Mouse (Mus musculus) forebrain, embryonic 15.5 days (tissue): ENCODE results near the gene Ahcyl2. TPM values are rescaled to one million over a fixed set of nuclear protein-coding genes. Genes with fewer than 3 reads are reported as not detected.
A peak's percentile ranks its signal among the peaks of the same experiment; 100 is the strongest.

Source experiments
- ATAC-seq: fragments of 200-750 bp; cut with Nextera tagmentation; replicated peaks from 2 replicates; pipeline ENCODE4 v1.8.0; 2017; ENCODE audit warnings: mild to moderate bottlenecking, moderate TSS enrichment, moderate library complexity
- H3K27ac ChIP-seq: fragments of 300-500 bp; sonication (generic); replicated peaks from 2 replicates; pipeline ENCODE4 v1.5.1; 2015; ENCODE audit warnings: mild to moderate bottlenecking, inconsistent platforms
- H3K27me3 ChIP-seq: fragments of 300-500 bp; sonication (generic); 2 replicates; pipeline ENCODE4 v1.6.1; 2015; ENCODE audit warnings: inconsistent platforms
- H3K36me3 ChIP-seq: fragments of 300-500 bp; sonication (generic); 2 replicates; pipeline ENCODE4 v1.6.1; 2015; ENCODE audit warnings: mild to moderate bottlenecking, inconsistent platforms
- H3K4me1 ChIP-seq: fragments of 300-500 bp; sonication (generic); 2 replicates; pipeline ENCODE4 v1.6.1; 2015; ENCODE audit warnings: inconsistent platforms
- H3K4me2 ChIP-seq: fragments of 300-500 bp; sonication (generic); replicated peaks from 2 replicates; pipeline ENCODE4 v1.6.1; 2015; ENCODE audit warnings: mild to moderate bottlenecking, inconsistent platforms
- H3K4me3 ChIP-seq: fragments of 300-500 bp; sonication (generic); 2 replicates; pipeline ENCODE4 v1.5.1; 2015; ENCODE audit warnings: mild to moderate bottlenecking, inconsistent platforms
- H3K9ac ChIP-seq: fragments of 300-500 bp; sonication (generic); replicated peaks from 2 replicates; pipeline ENCODE4 v1.6.1; 2015; ENCODE audit warnings: mild to moderate bottlenecking, inconsistent platforms
- H3K9me3 ChIP-seq: fragments of 300-500 bp; sonication (generic); 2 replicates; pipeline ENCODE4 v1.6.1; 2016; ENCODE audit warnings: inconsistent platforms
- WGBS: fragments of 180-500 bp; shearing (Covaris S2); methylation state at CpG from one replicate; pipeline ENCODE4 v1.1.7; 2015; ENCODE audit warnings: mixed read lengths; 5-methylcytosine and 5-hydroxymethylcytosine counted together
- polyA plus RNA-seq: library from polyadenylated mRNA; unstranded; fragments of >200 nt; fragmentation: Nextera tagmentation; extraction: Ambion mirVana; gene quantifications from 2 replicates; pipeline ENCODE4 v1.2.1, GENCODE M21; 2015

Gene Ahcyl2
- polyA plus RNA-seq, 1 experiment from 2014 or later, result 12.9 TPM

GRCm38 (mm10) chr6:29930087-29930486 lies 162.3 kb downstream of the Ahcyl2 start:
- no peak overlapping the region for H3K4me2 ChIP-seq
- no peaks in the 10 kb centered on the region for H3K36me3 ChIP-seq
- H3K4me3 ChIP-seq, result no peak overlapping the region
- no peaks in the 10 kb centered on the region for H3K9me3 ChIP-seq
- H3K9ac ChIP-seq, result no peak overlapping the region
- H3K27me3 ChIP-seq, result no peaks in the 10 kb centered on the region
- H3K27ac ChIP-seq, result no peak overlapping the region
- H3K4me1 ChIP-seq, result no peaks in the 10 kb centered on the region
- ATAC-seq, result no peak

GRCm38 (mm10) chr6:29930665-29931064 lies 162.9 kb downstream of the Ahcyl2 start:
- ATAC-seq, result no peak
- Histone ChIP-seq H3K27me3 (no peaks in the 10 kb centered on the region), H3K36me3 (no peaks in the 10 kb centered on the region), H3K9ac (no peak overlapping the region), H3K9me3 (no peaks in the 10 kb centered on the region), H3K4me3 (no peak overlapping the region), H3K4me2 (no peak overlapping the region), H3K27ac (no peak overlapping the region), H3K4me1 (no peaks in the 10 kb centered on the region)
- WGBS, result 87% methylated on average over 6 of the region's 6 CpGs

GRCm38 (mm10) chr6:29931181-29931580 lies 163.4 kb downstream of the Ahcyl2 start:
- H3K4me3 ChIP-seq, result no peak overlapping the region
- H3K36me3 ChIP-seq, result no peaks in the 10 kb centered on the region
- H3K4me1 ChIP-seq, result no peaks in the 10 kb centered on the region
- no peak overlapping the region for H3K9ac ChIP-seq
- H3K27ac ChIP-seq, result no peak overlapping the region
- no peaks in the 10 kb centered on the region for H3K9me3 ChIP-seq
- H3K4me2 ChIP-seq, result no peak overlapping the region
- ATAC-seq, result no peak
- WGBS, result 93% methylated on average over 4 of the region's 4 CpGs
- H3K27me3 ChIP-seq, result no peaks in the 10 kb centered on the region

- no peak overlapping the region for H3K9ac ChIP-seq
- no peaks in the 10 kb centered on the region for H3K4me1 ChIP-seq
- H3K9me3 ChIP-seq, result no peaks in the 10 kb centered on the region
- H3K36me3 ChIP-seq, result no peaks in the 10 kb centered on the region
- no peak for ATAC-seq
- no peak overlapping the region for H3K4me2 ChIP-seq
- H3K27ac ChIP-seq, result no peak overlapping the region
- H3K27me3 ChIP-seq, result no peaks in the 10 kb centered on the region
- WGBS, result 59% methylated on average over 1 of the region's 1 CpGs
- H3K4me3 ChIP-seq, result no peak overlapping the region
Observed at GRCm38 (mm10) chr6:29935741-29936140, 167.9 kb downstream of the Ahcyl2 start.

- 0 out of 2 replicates have a peak, but pooled peaks cover 4% of the 10 kb centered on the region for H3K4me1 ChIP-seq
- no peaks in the 10 kb centered on the region for H3K36me3 ChIP-seq
- H3K9ac ChIP-seq, result no peak overlapping the region
- no peaks in the 10 kb centered on the region for H3K27me3 ChIP-seq
- no peak overlapping the region for H3K4me2 ChIP-seq
- no peaks in the 10 kb centered on the region for H3K9me3 ChIP-seq
- H3K27ac ChIP-seq, result no peak overlapping the region
- ATAC-seq, result no peak
- 69% methylated on average over 4 of the region's 4 CpGs for WGBS
- no peak overlapping the region for H3K4me3 ChIP-seq
Observed at GRCm38 (mm10) chr6:29940428-29940827, 172.6 kb downstream of the Ahcyl2 start.

GRCm38 (mm10) chr6:29941036-29941435 lies 173.2 kb downstream of the Ahcyl2 start:
- Histone ChIP-seq H3K36me3 (no peaks in the 10 kb centered on the region), H3K9ac (no peak overlapping the region), H3K4me3 (no peak overlapping the region), H3K4me1 (0 out of 2 replicates have a peak, but pooled peaks cover 4% of the 10 kb centered on the region), H3K9me3 (no peaks in the 10 kb centered on the region), H3K27ac (no peak overlapping the region), H3K4me2 (no peak overlapping the region), H3K27me3 (no peaks in the 10 kb centered on the region)
- ATAC-seq, result no peak
- 87% methylated on average over 2 of the region's 2 CpGs for WGBS

GRCm38 (mm10) chr6:29944465-29944864 lies 176.7 kb downstream of the Ahcyl2 start:
- H3K36me3 ChIP-seq, result no peaks in the 10 kb centered on the region
- H3K4me1 ChIP-seq, result 0 out of 2 replicates have a peak, but pooled peaks cover 4% of the 10 kb centered on the region
- 0 out of 2 replicates have a peak, but pooled peaks have one; percentile 16 for ATAC-seq
- no peaks in the 10 kb centered on the region for H3K9me3 ChIP-seq
- H3K9ac ChIP-seq, result no peak overlapping the region
- no peak overlapping the region for H3K27ac ChIP-seq
- H3K4me2 ChIP-seq, result no peak overlapping the region
- H3K27me3 ChIP-seq, result no peaks in the 10 kb centered on the region
- H3K4me3 ChIP-seq, result no peak overlapping the region
- 45% methylated on average over 1 of the region's 1 CpGs for WGBS

GRCm38 (mm10) chr6:29946568-29946967 lies 178.8 kb downstream of the Ahcyl2 start:
- H3K4me2 ChIP-seq, result no peak overlapping the region
- H3K36me3 ChIP-seq, result no peaks in the 10 kb centered on the region
- no peaks in the 10 kb centered on the region for H3K27me3 ChIP-seq
- no peaks in the 10 kb centered on the region for H3K9me3 ChIP-seq
- H3K27ac ChIP-seq, result no peak overlapping the region
- H3K4me3 ChIP-seq, result no peak overlapping the region
- WGBS, result 78% methylated on average over 2 of the region's 2 CpGs
- no peak overlapping the region for H3K9ac ChIP-seq
- 0 out of 2 replicates have a peak, but pooled peaks cover 4% of the 10 kb centered on the region for H3K4me1 ChIP-seq
- no peak for ATAC-seq

GRCm38 (mm10) chr6:29947823-29948222 lies 180.0 kb downstream of the Ahcyl2 start:
- Histone ChIP-seq H3K27ac (no peak overlapping the region), H3K36me3 (no peaks in the 10 kb centered on the region), H3K9me3 (no peaks in the 10 kb centered on the region), H3K4me1 (0 out of 2 replicates have a peak, but pooled peaks cover 4% of the 10 kb centered on the region), H3K27me3 (no peaks in the 10 kb centered on the region), H3K9ac (no peak overlapping the region), H3K4me2 (no peak overlapping the region), H3K4me3 (no peak overlapping the region)
- no peak for ATAC-seq
- WGBS, result 77% methylated on average over 6 of the region's 6 CpGs

- Histone ChIP-seq H3K4me1 (no peaks in the 10 kb centered on the region), H3K9ac (no peak overlapping the region), H3K4me3 (no peak overlapping the region), H3K27ac (no peak overlapping the region), H3K27me3 (no peaks in the 10 kb centered on the region), H3K4me2 (no peak overlapping the region), H3K9me3 (no peaks in the 10 kb centered on the region), H3K36me3 (no peaks in the 10 kb centered on the region)
- 88% methylated on average over 4 of the region's 4 CpGs for WGBS
- no peak for ATAC-seq
Observed at GRCm38 (mm10) chr6:29956749-29957148, 188.9 kb downstream of the Ahcyl2 start.

- ATAC-seq, result no peak
- no peaks in the 10 kb centered on the region for H3K4me1 ChIP-seq
- no peak overlapping the region for H3K4me3 ChIP-seq
- H3K9me3 ChIP-seq, result no peaks in the 10 kb centered on the region
- no peak overlapping the region for H3K4me2 ChIP-seq
- H3K36me3 ChIP-seq, result no peaks in the 10 kb centered on the region
- no peak overlapping the region for H3K27ac ChIP-seq
- H3K27me3 ChIP-seq, result no peaks in the 10 kb centered on the region
- 70% methylated on average over 3 of the region's 3 CpGs for WGBS
- H3K9ac ChIP-seq, result no peak overlapping the region
Observed at GRCm38 (mm10) chr6:29958669-29959068, 190.9 kb downstream of the Ahcyl2 start.

GRCm38 (mm10) chr6:29961081-29961480 lies 193.3 kb downstream of the Ahcyl2 start:
- no peak overlapping the region for H3K9ac ChIP-seq
- no peak for ATAC-seq

More at GRCm38 (mm10) chr6:29961081-29961480, 193.3 kb downstream of the Ahcyl2 start:
- no peaks in the 10 kb centered on the region for H3K27me3 ChIP-seq
- H3K36me3 ChIP-seq, result no peaks in the 10 kb centered on the region
- WGBS, result 94% methylated on average over 6 of the region's 6 CpGs
- no peaks in the 10 kb centered on the region for H3K4me1 ChIP-seq
- no peaks in the 10 kb centered on the region for H3K9me3 ChIP-seq
- H3K27ac ChIP-seq, result no peak overlapping the region
- H3K4me3 ChIP-seq, result no peak overlapping the region
- H3K4me2 ChIP-seq, result no peak overlapping the region
